Mouse (Mus musculus): ENCODE measurements around the gene Actl6b. TPM values are rescaled to one million over a fixed set of nuclear protein-coding genes. Genes with fewer than 3 reads are reported as not detected.

Actl6b gene
- polyA plus RNA-seq, 2 experiments = not detected

- no peak overlapping the region for H3K4me3 ChIP-seq (ENCODE audit: insufficient read depth in 1 of 2, low read depth in 2 of 2, low read length in 2 of 2)
Measured at GRCm38 (mm10) chr5:137524671-137525070, 28.6 kb upstream of the Actl6b start.

GRCm38 (mm10) chr5:137525511-137525910 lies 27.8 kb upstream of the Actl6b start:
- no peak overlapping the region for H3K27ac ChIP-seq
- no peak for ATAC-seq (ENCODE audit: insufficient read depth)
- WGBS (ENCODE audit: insufficient replicate concordance) = 74% methylated on average over 16 of the region's 16 CpGs
- no peak overlapping the region for H3K4me3 ChIP-seq (ENCODE audit: insufficient read depth in 1 of 2, low read depth in 2 of 2, low read length in 2 of 2)
- peaks cover 56% of the 10 kb centered on the region for H3K36me3 ChIP-seq (replicated peaks; ENCODE audit: control insufficient read depth, insufficient read depth, low read depth)
- no peak overlapping the region for H3K4me2 ChIP-seq (ENCODE audit: low read depth)
- peaks cover 0 to 4% of the 10 kb centered on the region in 2 experiments; a peak in 2 of 4 replicates for H3K4me1 ChIP-seq (replicated peaks; ENCODE audit: control insufficient read depth in 2 of 2, insufficient read depth in 2 of 2, low read length in 1 of 2)
- H3K27me3 ChIP-seq (ENCODE audit: control insufficient read depth, insufficient read depth, low read length) = no peaks in the 10 kb centered on the region
- TF ChIP-seq CTCF (IDR thresholded peaks at IDR 0.05; ENCODE audit: low read depth) = no peak
- no peak for TF ChIP-seq EP300 (IDR thresholded peaks at IDR 0.05; ENCODE audit: low read depth)
- H3K9me3 ChIP-seq (ENCODE audit: control insufficient read depth, low read length) = no peaks in the 10 kb centered on the region
- H3K9ac ChIP-seq (replicated peaks) = no peak overlapping the region
- DNase-seq (ENCODE audit: low read depth in 3 of 3, low spot score in 3 of 3) = no peak

More at GRCm38 (mm10) chr5:137524671-137525070, 28.6 kb upstream of the Actl6b start:
- no peak overlapping the region for H3K4me2 ChIP-seq (ENCODE audit: low read depth)
- WGBS (ENCODE audit: insufficient replicate concordance) = 79% methylated on average over 13 of the region's 13 CpGs
- peaks cover 0 to 3% of the 10 kb centered on the region in 2 experiments; a peak in 2 of 4 replicates for H3K4me1 ChIP-seq (replicated peaks; ENCODE audit: control insufficient read depth in 2 of 2, insufficient read depth in 2 of 2, low read length in 1 of 2)
- no peak overlapping the region for H3K9ac ChIP-seq (replicated peaks)
- H3K27me3 ChIP-seq (ENCODE audit: control insufficient read depth, insufficient read depth, low read length) = no peaks in the 10 kb centered on the region
- ATAC-seq (ENCODE audit: insufficient read depth) = no peak
- no peak overlapping the region for H3K27ac ChIP-seq
- no peak for DNase-seq (ENCODE audit: low read depth in 3 of 3, low spot score in 3 of 3)
- TF ChIP-seq CTCF (IDR thresholded peaks at IDR 0.05; ENCODE audit: low read depth) (no peak), EP300 (IDR thresholded peaks at IDR 0.05; ENCODE audit: low read depth) (no peak)
- peaks cover 54% of the 10 kb centered on the region for H3K36me3 ChIP-seq (replicated peaks; ENCODE audit: control insufficient read depth, insufficient read depth, low read depth)
- H3K9me3 ChIP-seq (ENCODE audit: control insufficient read depth, low read length) = no peaks in the 10 kb centered on the region

GRCm38 (mm10) chr5:137526192-137526936 lies 27.0 kb upstream of the Actl6b start:
- TF ChIP-seq EP300 (IDR thresholded peaks at IDR 0.05; ENCODE audit: low read depth) (no peak), CTCF (IDR thresholded peaks at IDR 0.05; ENCODE audit: low read depth) (peak; percentile 39; the same call in 1 of the 2 replicates)
- DNase-seq (ENCODE audit: low read depth in 3 of 3, low spot score in 3 of 3) (peak in 1 of 3 experiments; percentile 20), ATAC-seq (ENCODE audit: insufficient read depth) (peak; percentile 14; the same call in 1 of the 2 replicates)
- H3K36me3 ChIP-seq (replicated peaks; ENCODE audit: control insufficient read depth, insufficient read depth, low read depth) = peaks cover 51% of the 10 kb centered on the region
- WGBS (ENCODE audit: insufficient replicate concordance) = 25% methylated on average over 16 of the region's 16 CpGs
- H3K4me1 ChIP-seq (replicated peaks; ENCODE audit: control insufficient read depth in 2 of 2, insufficient read depth in 2 of 2, low read length in 1 of 2) = peaks cover 0 to 9% of the 10 kb centered on the region in 2 experiments; a peak in 2 of 4 replicates
- no peaks in the 10 kb centered on the region for H3K27me3 ChIP-seq (ENCODE audit: control insufficient read depth, insufficient read depth, low read length)
- H3K9me3 ChIP-seq (ENCODE audit: control insufficient read depth, low read length) = no peaks in the 10 kb centered on the region
- no peak overlapping the region for H3K27ac ChIP-seq
- no peak overlapping the region for H3K4me3 ChIP-seq (ENCODE audit: insufficient read depth in 1 of 2, low read depth in 2 of 2, low read length in 2 of 2)
- no peak overlapping the region; the same call in 1 of the 2 replicates for H3K9ac ChIP-seq (replicated peaks)
- no peak overlapping the region for H3K4me2 ChIP-seq (ENCODE audit: low read depth)

- Histone ChIP-seq H3K4me1 (replicated peaks; ENCODE audit: control insufficient read depth in 2 of 2, insufficient read depth in 2 of 2, low read length in 1 of 2) (peaks cover 0 to 9% of the 10 kb centered on the region in 2 experiments; a peak in 2 of 4 replicates), H3K9me3 (ENCODE audit: control insufficient read depth, low read length) (no peaks in the 10 kb centered on the region), H3K36me3 (replicated peaks; ENCODE audit: control insufficient read depth, insufficient read depth, low read depth) (peaks cover 47% of the 10 kb centered on the region), H3K4me3 (ENCODE audit: insufficient read depth in 1 of 2, low read depth in 2 of 2, low read length in 2 of 2) (no peak overlapping the region), H3K27ac (no peak overlapping the region), H3K27me3 (ENCODE audit: control insufficient read depth, insufficient read depth, low read length) (no peaks in the 10 kb centered on the region), H3K4me2 (ENCODE audit: low read depth) (no peak overlapping the region), H3K9ac (replicated peaks) (no peak overlapping the region)
- TF ChIP-seq CTCF (IDR thresholded peaks at IDR 0.05; ENCODE audit: low read depth) (no peak), EP300 (IDR thresholded peaks at IDR 0.05; ENCODE audit: low read depth) (no peak)
- WGBS (ENCODE audit: insufficient replicate concordance) = 42% methylated on average over 1 of the region's 1 CpGs
- DNase-seq (ENCODE audit: low read depth in 3 of 3, low spot score in 3 of 3) (no peak), ATAC-seq (ENCODE audit: insufficient read depth) (no peak)
Measured at GRCm38 (mm10) chr5:137527413-137527812, 25.9 kb upstream of the Actl6b start.

GRCm38 (mm10) chr5:137528247-137528968 lies 24.9 kb upstream of the Actl6b start:
- H3K4me1 ChIP-seq (replicated peaks; ENCODE audit: control insufficient read depth in 2 of 2, insufficient read depth in 2 of 2, low read length in 1 of 2) = peaks cover 0 to 9% of the 10 kb centered on the region in 2 experiments; a peak in 2 of 4 replicates
- H3K36me3 ChIP-seq (replicated peaks; ENCODE audit: control insufficient read depth, insufficient read depth, low read depth) = peaks cover 40% of the 10 kb centered on the region
- H3K9me3 ChIP-seq (ENCODE audit: control insufficient read depth, low read length) = no peaks in the 10 kb centered on the region
- H3K27me3 ChIP-seq (ENCODE audit: control insufficient read depth, insufficient read depth, low read length) = no peaks in the 10 kb centered on the region
- H3K4me3 ChIP-seq (ENCODE audit: insufficient read depth in 1 of 2, low read depth in 2 of 2, low read length in 2 of 2) = no peak overlapping the region
- 82% methylated on average over 22 of the region's 22 CpGs for WGBS (ENCODE audit: insufficient replicate concordance)
- no peak overlapping the region for H3K9ac ChIP-seq (replicated peaks)
- DNase-seq (ENCODE audit: low read depth in 3 of 3, low spot score in 3 of 3) (no peak), ATAC-seq (ENCODE audit: insufficient read depth) (no peak)
- H3K4me2 ChIP-seq (ENCODE audit: low read depth) = no peak overlapping the region
- no peak overlapping the region for H3K27ac ChIP-seq
- TF ChIP-seq EP300 (IDR thresholded peaks at IDR 0.05; ENCODE audit: low read depth) = no peak
- no peak for TF ChIP-seq CTCF (IDR thresholded peaks at IDR 0.05; ENCODE audit: low read depth)

Measured in liver, embryonic 14.5 days (tissue).